Mouse (Mus musculus): ENCODE data around the gene Msn.
A peak's percentile ranks its signal among the peaks of the same experiment; 100 is the strongest.
"Not testable (repeated sequence)": the region's sequence is repeated elsewhere in the genome, so short reads cannot be mapped to it uniquely, and the experiment has no call there.

Gene Msn

GRCm38 (mm10) chrX:96144960-96145488 lies 49.2 kb downstream of the Msn start:
- DNase-seq (ENCODE audit: low read depth, low spot score) = no peak

GRCm38 (mm10) chrX:96148217-96148616 lies 52.4 kb downstream of the Msn start:
- no peak for DNase-seq (ENCODE audit: low read depth, low spot score)

- DNase-seq (ENCODE audit: low read depth, low spot score) = no peak
Measured at GRCm38 (mm10) chrX:96153362-96153761, 57.5 kb downstream of the Msn start.

GRCm38 (mm10) chrX:96157936-96158335 lies 62.1 kb downstream of the Msn start:
- no peak for DNase-seq (ENCODE audit: low read depth, low spot score)

GRCm38 (mm10) chrX:96162571-96162970 lies 66.7 kb downstream of the Msn start:
- peak; percentile 56 for DNase-seq (ENCODE audit: low read depth, low spot score)

GRCm38 (mm10) chrX:96171645-96172388 lies 76.0 kb downstream of the Msn start:
- DNase-seq (ENCODE audit: low read depth, low spot score) = no peak

- peak; percentile 31 for DNase-seq (ENCODE audit: low read depth, low spot score)
Measured at GRCm38 (mm10) chrX:96178437-96178836, 82.6 kb downstream of the Msn start.

GRCm38 (mm10) chrX:96184100-96184732 lies 88.4 kb downstream of the Msn start:
- DNase-seq (ENCODE audit: low read depth, low spot score) = peak; percentile 2

GRCm38 (mm10) chrX:96205143-96205542 lies 109.3 kb downstream of the Msn start:
- DNase-seq (ENCODE audit: low read depth, low spot score) = not testable (repeated sequence)

- DNase-seq (ENCODE audit: low read depth, low spot score) = no peak
Measured at GRCm38 (mm10) chrX:96206872-96207271, 111.0 kb downstream of the Msn start.

- no peak for DNase-seq (ENCODE audit: low read depth, low spot score)
Measured at GRCm38 (mm10) chrX:96218088-96218487, 122.2 kb downstream of the Msn start.

All from ES-CJ7 (cell line).